Mouse (Mus musculus): Measurements from ENCODE around the gene Phactr1. TPM values are rescaled to one million over a fixed set of nuclear protein-coding genes. Genes with fewer than 3 reads are reported as not detected.

Phactr1 gene
- polyA plus RNA-seq, 1 experiment from 2014 or later: 18.7 TPM

GRCm38 (mm10) chr13:42952037-42952721 is 271.8 kb downstream of the Phactr1 start:
- ATAC-seq (ENCODE audit: low FRiP score) (no peak), DNase-seq (ENCODE audit: low spot score) (no peak)
- no peaks in the 10 kb centered on the region for H3K36me3 ChIP-seq (ENCODE audit: control insufficient read depth, insufficient read depth, low read length)
- H3K9ac ChIP-seq (ENCODE audit: low read depth, low read length): no peak overlapping the region
- H3K4me2 ChIP-seq (replicated peaks; ENCODE audit: low read depth, low read length): no peak overlapping the region
- H3K9me3 ChIP-seq (ENCODE audit: control insufficient read depth, low read length): no peaks in the 10 kb centered on the region
- no peak overlapping the region for H3K4me3 ChIP-seq (ENCODE audit: low read depth, low read length)
- no peak overlapping the region for H3K27ac ChIP-seq (ENCODE audit: low read depth, low read length)
- WGBS: 69% methylated on average over 15 of the region's 15 CpGs
- H3K27me3 ChIP-seq (ENCODE audit: control insufficient read depth, insufficient read depth, low read length): no peaks in the 10 kb centered on the region
- H3K4me1 ChIP-seq (replicated peaks; ENCODE audit: control insufficient read depth, insufficient read depth, low read length): no peaks in the 10 kb centered on the region

GRCm38 (mm10) chr13:42953071-42953470 is 272.6 kb downstream of the Phactr1 start:
- no peaks in the 10 kb centered on the region for H3K4me1 ChIP-seq (replicated peaks; ENCODE audit: control insufficient read depth, insufficient read depth, low read length)
- ATAC-seq (ENCODE audit: low FRiP score) (no peak), DNase-seq (ENCODE audit: low spot score) (no peak)
- no peaks in the 10 kb centered on the region for H3K36me3 ChIP-seq (ENCODE audit: control insufficient read depth, insufficient read depth, low read length)
- WGBS: 88% methylated on average over 6 of the region's 6 CpGs
- no peak overlapping the region for H3K4me2 ChIP-seq (replicated peaks; ENCODE audit: low read depth, low read length)
- H3K9me3 ChIP-seq (ENCODE audit: control insufficient read depth, low read length): no peaks in the 10 kb centered on the region
- no peak overlapping the region for H3K27ac ChIP-seq (ENCODE audit: low read depth, low read length)
- H3K9ac ChIP-seq (ENCODE audit: low read depth, low read length): no peak overlapping the region
- no peaks in the 10 kb centered on the region for H3K27me3 ChIP-seq (ENCODE audit: control insufficient read depth, insufficient read depth, low read length)
- H3K4me3 ChIP-seq (ENCODE audit: low read depth, low read length): no peak overlapping the region

GRCm38 (mm10) chr13:42954116-42954515 is 273.7 kb downstream of the Phactr1 start:
- no peak overlapping the region for H3K4me3 ChIP-seq (ENCODE audit: low read depth, low read length)
- no peak for DNase-seq (ENCODE audit: low spot score)
- no peak for ATAC-seq (ENCODE audit: low FRiP score)
- H3K9ac ChIP-seq (ENCODE audit: low read depth, low read length): no peak overlapping the region
- no peaks in the 10 kb centered on the region for H3K36me3 ChIP-seq (ENCODE audit: control insufficient read depth, insufficient read depth, low read length)
- 72% methylated on average over 5 of the region's 5 CpGs for WGBS
- H3K27ac ChIP-seq (ENCODE audit: low read depth, low read length): no peak overlapping the region
- no peaks in the 10 kb centered on the region for H3K4me1 ChIP-seq (replicated peaks; ENCODE audit: control insufficient read depth, insufficient read depth, low read length)
- no peak overlapping the region for H3K4me2 ChIP-seq (replicated peaks; ENCODE audit: low read depth, low read length)
- no peaks in the 10 kb centered on the region for H3K9me3 ChIP-seq (ENCODE audit: control insufficient read depth, low read length)
- no peaks in the 10 kb centered on the region for H3K27me3 ChIP-seq (ENCODE audit: control insufficient read depth, insufficient read depth, low read length)

GRCm38 (mm10) chr13:42956327-42956726 is 275.9 kb downstream of the Phactr1 start:
- DNase-seq (ENCODE audit: low spot score): no peak
- H3K4me1 ChIP-seq (replicated peaks; ENCODE audit: control insufficient read depth, insufficient read depth, low read length): no peaks in the 10 kb centered on the region
- no peak for ATAC-seq (ENCODE audit: low FRiP score)
- H3K9ac ChIP-seq (ENCODE audit: low read depth, low read length): no peak overlapping the region
- H3K9me3 ChIP-seq (ENCODE audit: control insufficient read depth, low read length): no peaks in the 10 kb centered on the region
- H3K4me3 ChIP-seq (ENCODE audit: low read depth, low read length): no peak overlapping the region
- H3K4me2 ChIP-seq (replicated peaks; ENCODE audit: low read depth, low read length): no peak overlapping the region
- no peaks in the 10 kb centered on the region for H3K36me3 ChIP-seq (ENCODE audit: control insufficient read depth, insufficient read depth, low read length)
- H3K27me3 ChIP-seq (ENCODE audit: control insufficient read depth, insufficient read depth, low read length): no peaks in the 10 kb centered on the region
- H3K27ac ChIP-seq (ENCODE audit: low read depth, low read length): no peak overlapping the region
- WGBS: 94% methylated on average over 10 of the region's 10 CpGs

GRCm38 (mm10) chr13:42957856-42958255 is 277.4 kb downstream of the Phactr1 start:
- H3K27me3 ChIP-seq (ENCODE audit: control insufficient read depth, insufficient read depth, low read length): no peaks in the 10 kb centered on the region
- H3K4me1 ChIP-seq (replicated peaks; ENCODE audit: control insufficient read depth, insufficient read depth, low read length): no peaks in the 10 kb centered on the region
- H3K4me2 ChIP-seq (replicated peaks; ENCODE audit: low read depth, low read length): no peak overlapping the region
- 72% methylated on average over 7 of the region's 7 CpGs for WGBS
- H3K36me3 ChIP-seq (ENCODE audit: control insufficient read depth, insufficient read depth, low read length): no peaks in the 10 kb centered on the region
- no peak overlapping the region for H3K9ac ChIP-seq (ENCODE audit: low read depth, low read length)
- H3K9me3 ChIP-seq (ENCODE audit: control insufficient read depth, low read length): no peaks in the 10 kb centered on the region
- no peak overlapping the region for H3K27ac ChIP-seq (ENCODE audit: low read depth, low read length)
- no peak overlapping the region for H3K4me3 ChIP-seq (ENCODE audit: low read depth, low read length)
- DNase-seq (ENCODE audit: low spot score): no peak
- ATAC-seq (ENCODE audit: low FRiP score): no peak

- no peaks in the 10 kb centered on the region for H3K36me3 ChIP-seq (ENCODE audit: control insufficient read depth, insufficient read depth, low read length)
- no peaks in the 10 kb centered on the region for H3K9me3 ChIP-seq (ENCODE audit: control insufficient read depth, low read length)
- 96% methylated on average over 2 of the region's 2 CpGs for WGBS
- no peak overlapping the region for H3K27ac ChIP-seq (ENCODE audit: low read depth, low read length)
- H3K27me3 ChIP-seq (ENCODE audit: control insufficient read depth, insufficient read depth, low read length): no peaks in the 10 kb centered on the region
- H3K4me3 ChIP-seq (ENCODE audit: low read depth, low read length): no peak overlapping the region
- DNase-seq (ENCODE audit: low spot score): no peak
- H3K9ac ChIP-seq (ENCODE audit: low read depth, low read length): no peak overlapping the region
- no peak for ATAC-seq (ENCODE audit: low FRiP score)
- H3K4me1 ChIP-seq (replicated peaks; ENCODE audit: control insufficient read depth, insufficient read depth, low read length): no peaks in the 10 kb centered on the region
- H3K4me2 ChIP-seq (replicated peaks; ENCODE audit: low read depth, low read length): no peak overlapping the region
Observed at GRCm38 (mm10) chr13:42958867-42959266, 278.4 kb downstream of the Phactr1 start.

GRCm38 (mm10) chr13:42961561-42961960 is 281.1 kb downstream of the Phactr1 start:
- H3K4me2 ChIP-seq (replicated peaks; ENCODE audit: low read depth, low read length): no peak overlapping the region
- H3K36me3 ChIP-seq (ENCODE audit: control insufficient read depth, insufficient read depth, low read length): no peaks in the 10 kb centered on the region
- DNase-seq (ENCODE audit: low spot score) (no peak), ATAC-seq (ENCODE audit: low FRiP score) (no peak)
- no peaks in the 10 kb centered on the region for H3K4me1 ChIP-seq (replicated peaks; ENCODE audit: control insufficient read depth, insufficient read depth, low read length)
- no peak overlapping the region for H3K4me3 ChIP-seq (ENCODE audit: low read depth, low read length)
- no peak overlapping the region for H3K27ac ChIP-seq (ENCODE audit: low read depth, low read length)
- no peaks in the 10 kb centered on the region for H3K27me3 ChIP-seq (ENCODE audit: control insufficient read depth, insufficient read depth, low read length)
- WGBS: 93% methylated on average over 4 of the region's 4 CpGs
- H3K9ac ChIP-seq (ENCODE audit: low read depth, low read length): no peak overlapping the region
- H3K9me3 ChIP-seq (ENCODE audit: control insufficient read depth, low read length): no peaks in the 10 kb centered on the region

GRCm38 (mm10) chr13:42968537-42968936 is 288.1 kb downstream of the Phactr1 start:
- H3K4me2 ChIP-seq (replicated peaks; ENCODE audit: low read depth, low read length): no peak overlapping the region
- H3K9ac ChIP-seq (ENCODE audit: low read depth, low read length): no peak overlapping the region
- H3K27me3 ChIP-seq (ENCODE audit: control insufficient read depth, insufficient read depth, low read length): no peaks in the 10 kb centered on the region
- no peak overlapping the region for H3K27ac ChIP-seq (ENCODE audit: low read depth, low read length)
- no peaks in the 10 kb centered on the region for H3K4me1 ChIP-seq (replicated peaks; ENCODE audit: control insufficient read depth, insufficient read depth, low read length)
- DNase-seq (ENCODE audit: low spot score) (no peak), ATAC-seq (ENCODE audit: low FRiP score) (no peak)
- H3K4me3 ChIP-seq (ENCODE audit: low read depth, low read length): no peak overlapping the region
- H3K9me3 ChIP-seq (ENCODE audit: control insufficient read depth, low read length): no peaks in the 10 kb centered on the region
- no peaks in the 10 kb centered on the region for H3K36me3 ChIP-seq (ENCODE audit: control insufficient read depth, insufficient read depth, low read length)
- 83% methylated on average over 4 of the region's 4 CpGs for WGBS

- no peak overlapping the region for H3K9ac ChIP-seq (ENCODE audit: low read depth, low read length)
- H3K27me3 ChIP-seq (ENCODE audit: control insufficient read depth, insufficient read depth, low read length): no peaks in the 10 kb centered on the region
- ATAC-seq (ENCODE audit: low FRiP score) (no peak), DNase-seq (ENCODE audit: low spot score) (no peak)
- H3K4me1 ChIP-seq (replicated peaks; ENCODE audit: control insufficient read depth, insufficient read depth, low read length): no peaks in the 10 kb centered on the region
- H3K27ac ChIP-seq (ENCODE audit: low read depth, low read length): no peak overlapping the region
- 88% methylated on average over 3 of the region's 3 CpGs for WGBS
- H3K9me3 ChIP-seq (ENCODE audit: control insufficient read depth, low read length): no peaks in the 10 kb centered on the region
- no peak overlapping the region for H3K4me3 ChIP-seq (ENCODE audit: low read depth, low read length)
- no peak overlapping the region for H3K4me2 ChIP-seq (replicated peaks; ENCODE audit: low read depth, low read length)
- no peaks in the 10 kb centered on the region for H3K36me3 ChIP-seq (ENCODE audit: control insufficient read depth, insufficient read depth, low read length)
Observed at GRCm38 (mm10) chr13:42973561-42973960, 293.1 kb downstream of the Phactr1 start.
